Mouse (Mus musculus) spleen, postnatal 14 days (tissue): ENCODE measurements around the gene Myo5a.
A peak's percentile ranks its signal among the peaks of the same experiment; 100 is the strongest.

Source experiments
- DNase-seq, 2 experiments: peaks; one replicate each; pipeline ENCODE4 v3.0.0; 2021 to 2022; ENCODE audit warnings: low spot score in 2 of 2

Gene Myo5a

GRCm38 (mm10) chr9:75070457-75071028, at the start of gene Myo5a:
Gene Myo5a, plus strand, starts transcription at chr9:75071015.
- no peak for DNase-seq

- DNase-seq, result no peak
Measured at GRCm38 (mm10) chr9:75022546-75022945, 48.3 kb upstream of the Myo5a start.

GRCm38 (mm10) chr9:75023150-75023894, 47.5 kb upstream of the Myo5a start:
- DNase-seq, result no peak

GRCm38 (mm10) chr9:75024089-75024488, 46.7 kb upstream of the Myo5a start:
- DNase-seq, result no peak

- DNase-seq, result no peak
Measured at GRCm38 (mm10) chr9:75025689-75026088, 45.1 kb upstream of the Myo5a start.

- no peak for DNase-seq
Measured at GRCm38 (mm10) chr9:75032408-75032807, 38.4 kb upstream of the Myo5a start.

- DNase-seq, result no peak
Measured at GRCm38 (mm10) chr9:75033141-75033540, 37.7 kb upstream of the Myo5a start.

- no peak for DNase-seq
Measured at GRCm38 (mm10) chr9:75034691-75035090, 36.1 kb upstream of the Myo5a start.

GRCm38 (mm10) chr9:75035944-75036343, 34.9 kb upstream of the Myo5a start:
- no peak for DNase-seq

GRCm38 (mm10) chr9:75037451-75038356, 33.1 kb upstream of the Myo5a start, which contains the start of gene Arpp19:
Gene Arpp19, plus strand, starts transcription at chr9:75037614.
- DNase-seq, result peak; percentile 55 to 68

- DNase-seq, result no peak
Measured at GRCm38 (mm10) chr9:75038357-75038688, 32.5 kb upstream of the Myo5a start.

- DNase-seq, result no peak
Measured at GRCm38 (mm10) chr9:75040566-75040965, 30.2 kb upstream of the Myo5a start.

GRCm38 (mm10) chr9:75041840-75042525, 28.8 kb upstream of the Myo5a start:
- no peak for DNase-seq

GRCm38 (mm10) chr9:75043191-75043590, 27.6 kb upstream of the Myo5a start:
- no peak for DNase-seq

- DNase-seq, result no peak
Measured at GRCm38 (mm10) chr9:75047079-75047478, 23.7 kb upstream of the Myo5a start.

- no peak for DNase-seq
Measured at GRCm38 (mm10) chr9:75049100-75049499, 21.7 kb upstream of the Myo5a start.

- DNase-seq, result peak; percentile 12 to 52
Measured at GRCm38 (mm10) chr9:75050003-75050402, 20.8 kb upstream of the Myo5a start.

- no peak for DNase-seq
Measured at GRCm38 (mm10) chr9:75051841-75052240, 19.0 kb upstream of the Myo5a start.

- no peak for DNase-seq
Measured at GRCm38 (mm10) chr9:75055046-75055445, 15.8 kb upstream of the Myo5a start.

- DNase-seq, result no peak
Measured at GRCm38 (mm10) chr9:75064678-75065331, 6.0 kb upstream of the Myo5a start.

GRCm38 (mm10) chr9:75071029-75071705, 352 bp downstream of the Myo5a start:
- DNase-seq, result peak; percentile 56 to 63
